Mouse (Mus musculus) testis, adult 2 months (tissue): ENCODE data around the gene Prkcb.

ENCODE experiments used
- CTCF ChIP-seq: fragments of 200-500 bp; IDR thresholded peaks from 2 replicates; pipeline ENCODE4 v1.5.1; 2012; ENCODE audit warnings: low read depth, mild to moderate bottlenecking, inconsistent platforms, low read length, moderate library complexity; ENCODE audit not compliant: control insufficient read depth, insufficient read depth, insufficient replicate concordance
- POLR2A ChIP-seq: fragments of 200-500 bp; IDR thresholded peaks from 2 replicates; pipeline ENCODE4 v1.6.1; 2012; ENCODE audit warnings: low read depth, mild to moderate bottlenecking, inconsistent platforms, low read length, moderate library complexity; ENCODE audit not compliant: control insufficient read depth

- TF ChIP-seq POLR2A (no peak), CTCF (no peak)
These were observed 48.0 kb upstream of the Prkcb start for GRCm38 (mm10) chr7:122240413-122241119.
